Mouse (Mus musculus): ENCODE measurements around the gene Rnf17. TPM values are rescaled to one million over a fixed set of nuclear protein-coding genes. Genes with fewer than 3 reads are reported as not detected.

Gene Rnf17
- polyA plus RNA-seq, 1 experiment, result 0.41 TPM

- no peak for DNase-seq (ENCODE audit: low read depth)
- no peak for TF ChIP-seq CTCF (IDR thresholded peaks at IDR 0.05; ENCODE audit: borderline replicate concordance, extremely low read depth, insufficient read depth, insufficient read length)
- TF ChIP-seq POLR2A (IDR thresholded peaks at IDR 0.05; ENCODE audit: borderline replicate concordance, extremely low read depth, insufficient read depth, insufficient read length, poor library complexity, severe bottlenecking), result no peak
Measured at GRCm38 (mm10) chr14:56379336-56379735, 23.0 kb upstream of the Rnf17 start.

GRCm38 (mm10) chr14:56382366-56382765 is 20.0 kb upstream of the Rnf17 start:
- no peak for TF ChIP-seq POLR2A (IDR thresholded peaks at IDR 0.05; ENCODE audit: borderline replicate concordance, extremely low read depth, insufficient read depth, insufficient read length, poor library complexity, severe bottlenecking)
- TF ChIP-seq CTCF (IDR thresholded peaks at IDR 0.05; ENCODE audit: borderline replicate concordance, extremely low read depth, insufficient read depth, insufficient read length), result no peak

GRCm38 (mm10) chr14:56390247-56390646 is 12.1 kb upstream of the Rnf17 start:
- TF ChIP-seq POLR2A (IDR thresholded peaks at IDR 0.05; ENCODE audit: borderline replicate concordance, extremely low read depth, insufficient read depth, insufficient read length, poor library complexity, severe bottlenecking) (no peak), CTCF (IDR thresholded peaks at IDR 0.05; ENCODE audit: borderline replicate concordance, extremely low read depth, insufficient read depth, insufficient read length) (no peak)

More at GRCm38 (mm10) chr14:56382366-56382765, 20.0 kb upstream of the Rnf17 start:
- DNase-seq (ENCODE audit: low read depth), result no peak

GRCm38 (mm10) chr14:56393704-56394312 is 8.6 kb upstream of the Rnf17 start:
- TF ChIP-seq CTCF (IDR thresholded peaks at IDR 0.05; ENCODE audit: borderline replicate concordance, extremely low read depth, insufficient read depth, insufficient read length) (no peak), POLR2A (IDR thresholded peaks at IDR 0.05; ENCODE audit: borderline replicate concordance, extremely low read depth, insufficient read depth, insufficient read length, poor library complexity, severe bottlenecking) (no peak)
- peak; percentile 19 for DNase-seq (ENCODE audit: low read depth)

More at GRCm38 (mm10) chr14:56390247-56390646, 12.1 kb upstream of the Rnf17 start:
- peak; percentile 70 for DNase-seq (ENCODE audit: low read depth)

GRCm38 (mm10) chr14:56398001-56398400 is 4.4 kb upstream of the Rnf17 start:
- peak; percentile 65 for DNase-seq (ENCODE audit: low read depth)
- TF ChIP-seq CTCF (IDR thresholded peaks at IDR 0.05; ENCODE audit: borderline replicate concordance, extremely low read depth, insufficient read depth, insufficient read length), result peak; percentile 64; the same call in 1 of the 2 replicates
- no peak for TF ChIP-seq POLR2A (IDR thresholded peaks at IDR 0.05; ENCODE audit: borderline replicate concordance, extremely low read depth, insufficient read depth, insufficient read length, poor library complexity, severe bottlenecking)

GRCm38 (mm10) chr14:56403072-56403375 is 643 bp downstream of the Rnf17 start:
- TF ChIP-seq POLR2A (IDR thresholded peaks at IDR 0.05; ENCODE audit: borderline replicate concordance, extremely low read depth, insufficient read depth, insufficient read length, poor library complexity, severe bottlenecking), result no peak
- no peak for DNase-seq (ENCODE audit: low read depth)

- TF ChIP-seq POLR2A (IDR thresholded peaks at IDR 0.05; ENCODE audit: borderline replicate concordance, extremely low read depth, insufficient read depth, insufficient read length, poor library complexity, severe bottlenecking) (no peak), CTCF (IDR thresholded peaks at IDR 0.05; ENCODE audit: borderline replicate concordance, extremely low read depth, insufficient read depth, insufficient read length) (no peak)
- no peak for DNase-seq (ENCODE audit: low read depth)
Measured at GRCm38 (mm10) chr14:56462090-56462489, 59.7 kb downstream of the Rnf17 start.

GRCm38 (mm10) chr14:56462729-56463128 is 60.3 kb downstream of the Rnf17 start:
- no peak for DNase-seq (ENCODE audit: low read depth)
- no peak for TF ChIP-seq POLR2A (IDR thresholded peaks at IDR 0.05; ENCODE audit: borderline replicate concordance, extremely low read depth, insufficient read depth, insufficient read length, poor library complexity, severe bottlenecking)
- no peak for TF ChIP-seq CTCF (IDR thresholded peaks at IDR 0.05; ENCODE audit: borderline replicate concordance, extremely low read depth, insufficient read depth, insufficient read length)

- peak; percentile 39 for DNase-seq (ENCODE audit: low read depth)
- TF ChIP-seq CTCF (IDR thresholded peaks at IDR 0.05; ENCODE audit: borderline replicate concordance, extremely low read depth, insufficient read depth, insufficient read length) (peak; percentile 38; the same call in 1 of the 2 replicates), POLR2A (IDR thresholded peaks at IDR 0.05; ENCODE audit: borderline replicate concordance, extremely low read depth, insufficient read depth, insufficient read length, poor library complexity, severe bottlenecking) (no peak)
Measured at GRCm38 (mm10) chr14:56468145-56468544, 65.8 kb downstream of the Rnf17 start.

GRCm38 (mm10) chr14:56489806-56490205 is 87.4 kb downstream of the Rnf17 start:
- TF ChIP-seq CTCF (IDR thresholded peaks at IDR 0.05; ENCODE audit: borderline replicate concordance, extremely low read depth, insufficient read depth, insufficient read length) (no peak), POLR2A (IDR thresholded peaks at IDR 0.05; ENCODE audit: borderline replicate concordance, extremely low read depth, insufficient read depth, insufficient read length, poor library complexity, severe bottlenecking) (no peak)
- DNase-seq (ENCODE audit: low read depth), result no peak

GRCm38 (mm10) chr14:56502407-56502806 is 100.0 kb downstream of the Rnf17 start:
- TF ChIP-seq POLR2A (IDR thresholded peaks at IDR 0.05; ENCODE audit: borderline replicate concordance, extremely low read depth, insufficient read depth, insufficient read length, poor library complexity, severe bottlenecking) (no peak), CTCF (IDR thresholded peaks at IDR 0.05; ENCODE audit: borderline replicate concordance, extremely low read depth, insufficient read depth, insufficient read length) (no peak)
- DNase-seq (ENCODE audit: low read depth), result no peak

- DNase-seq (ENCODE audit: low read depth), result no peak
- TF ChIP-seq POLR2A (IDR thresholded peaks at IDR 0.05; ENCODE audit: borderline replicate concordance, extremely low read depth, insufficient read depth, insufficient read length, poor library complexity, severe bottlenecking) (no peak), CTCF (IDR thresholded peaks at IDR 0.05; ENCODE audit: borderline replicate concordance, extremely low read depth, insufficient read depth, insufficient read length) (no peak)
Measured at GRCm38 (mm10) chr14:56506743-56507142, 104.4 kb downstream of the Rnf17 start.

All from brain, embryonic 14.5 days (tissue).